Mouse (Mus musculus) stomach, embryonic 16.5 days (tissue): ENCODE measurements at regions not wholly inside any gene's neighbourhood (a gene's known extent, or its start where the extent isn't known, plus 50 kb on each side); places are given as distances from the start of the nearest gene placed in this dataset.

Experiments
- ATAC-seq: fragments of 200-750 bp; cut with Nextera tagmentation; 2 replicates; pipeline ENCODE4 v1.8.0; 2017; ENCODE audit warnings: moderate number of reproducible peaks, moderate TSS enrichment; ENCODE audit not compliant: insufficient read depth, low FRiP score
- H3K27ac ChIP-seq: fragments of 300-500 bp; sonication (generic); 2 replicates; pipeline ENCODE4 v1.5.1; 2014; ENCODE audit warnings: low read length
- H3K27me3 ChIP-seq: fragments of 300-500 bp; sonication (generic); 2 replicates; pipeline ENCODE4 v1.6.1; 2014; ENCODE audit warnings: low read length, control low read depth, mixed read lengths; ENCODE audit not compliant: control insufficient read depth, insufficient read depth
- H3K36me3 ChIP-seq: fragments of 300-500 bp; sonication (generic); 2 replicates; pipeline ENCODE4 v1.6.1; 2014; ENCODE audit warnings: low read length; ENCODE audit not compliant: control insufficient read depth, insufficient read depth
- H3K4me1 ChIP-seq: fragments of 300-500 bp; sonication (generic); 2 replicates; pipeline ENCODE4 v1.6.1; 2014; ENCODE audit warnings: low read length, control low read depth, mixed read lengths; ENCODE audit not compliant: control insufficient read depth, insufficient read depth
- H3K4me2 ChIP-seq: fragments of 300-500 bp; sonication (generic); 2 replicates; pipeline ENCODE4 v1.6.1; 2014; ENCODE audit warnings: low read depth, low read length, mixed read lengths
- H3K4me3 ChIP-seq: fragments of 300-500 bp; sonication (generic); replicated peaks from 2 replicates; pipeline ENCODE4 v1.5.1; 2014; ENCODE audit warnings: mild to moderate bottlenecking, low read length
- H3K9ac ChIP-seq: fragments of 300-500 bp; sonication (generic); 2 replicates; pipeline ENCODE4 v1.6.1; 2014; ENCODE audit warnings: low read length
- H3K9me3 ChIP-seq: fragments of 300-500 bp; sonication (generic); replicated peaks from 2 replicates; pipeline ENCODE4 v1.6.1; 2016; ENCODE audit warnings: low read length, control low read depth; ENCODE audit not compliant: control insufficient read depth
- WGBS: fragments of 180-500 bp; shearing (Covaris S2); extraction: QIAGEN DNeasy Blood & Tissue Kit; methylation state at CpG from one replicate; pipeline ENCODE4 v1.1.7; 2014; 5-methylcytosine and 5-hydroxymethylcytosine counted together

DNA sequence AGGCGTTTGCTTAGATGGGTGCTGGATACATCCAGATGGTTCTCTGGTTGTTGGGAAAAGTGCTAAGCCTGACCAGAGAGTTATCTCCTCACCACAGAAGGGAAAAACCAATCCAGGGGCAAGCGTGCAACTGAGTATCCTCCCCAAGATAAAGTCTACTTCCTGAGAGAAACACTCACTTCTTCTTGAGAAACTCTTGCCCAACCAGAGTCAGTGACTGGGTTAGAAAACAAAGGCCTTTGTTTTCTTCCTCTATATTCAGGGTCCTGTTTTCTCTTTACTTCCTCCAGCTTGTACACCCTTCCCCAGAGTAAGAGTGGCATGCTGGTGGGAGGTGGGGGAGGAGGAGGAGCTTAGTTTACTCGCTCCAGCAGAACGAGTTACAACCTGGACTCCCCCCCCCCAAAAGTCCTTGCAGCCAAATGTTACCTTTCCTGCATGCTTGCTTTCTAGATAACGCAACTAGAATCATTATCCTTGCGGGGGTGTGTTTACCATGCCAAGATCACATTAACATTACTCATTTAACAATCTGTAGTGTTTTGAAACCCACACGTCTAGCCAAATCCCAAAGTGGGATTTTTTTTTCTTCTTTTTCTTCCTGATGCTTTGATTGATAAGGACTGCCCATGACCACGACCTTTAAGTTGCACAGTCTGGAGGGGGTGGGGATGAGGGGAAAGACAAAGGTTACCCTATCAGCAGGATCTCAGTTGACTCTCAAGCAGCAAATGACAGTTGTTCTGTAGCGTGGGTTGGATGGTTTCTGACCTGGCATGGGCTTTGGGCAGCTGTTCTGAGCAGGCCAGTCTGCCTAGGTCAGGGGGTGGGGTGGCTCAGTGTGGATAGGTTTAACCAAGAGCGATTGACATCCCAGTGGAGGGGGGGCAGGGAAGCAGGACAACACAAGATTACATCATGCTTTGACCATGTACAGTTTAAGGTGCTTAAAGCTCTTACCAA lies 147.4 kb upstream of the Ado start:
- Histone ChIP-seq H3K4me3 (no peak overlapping the region), H3K27me3 (no peaks in the 10 kb centered on the region), H3K4me2 (no peak overlapping the region), H3K9ac (no peak overlapping the region), H3K4me1 (no peaks in the 10 kb centered on the region), H3K27ac (peak overlapping the region; percentile 32; the same call in 1 of the 2 replicates), H3K9me3 (no peaks in the 10 kb centered on the region), H3K36me3 (no peaks in the 10 kb centered on the region)
- no peak for ATAC-seq
- WGBS: 38% methylated on average over 10 of the region's 10 CpGs

- no peak for ATAC-seq
- Histone ChIP-seq H3K9ac (no peak overlapping the region), H3K27me3 (no peaks in the 10 kb centered on the region), H3K4me1 (no peaks in the 10 kb centered on the region), H3K27ac (no peak overlapping the region), H3K9me3 (no peaks in the 10 kb centered on the region), H3K36me3 (no peaks in the 10 kb centered on the region), H3K4me3 (no peak overlapping the region), H3K4me2 (no peak overlapping the region)
- WGBS: 69% methylated on average over 4 of the region's 4 CpGs
Measured at GRCm38 (mm10) chr10:67694751-67695150, 146.0 kb upstream of the Ado start.

DNA sequence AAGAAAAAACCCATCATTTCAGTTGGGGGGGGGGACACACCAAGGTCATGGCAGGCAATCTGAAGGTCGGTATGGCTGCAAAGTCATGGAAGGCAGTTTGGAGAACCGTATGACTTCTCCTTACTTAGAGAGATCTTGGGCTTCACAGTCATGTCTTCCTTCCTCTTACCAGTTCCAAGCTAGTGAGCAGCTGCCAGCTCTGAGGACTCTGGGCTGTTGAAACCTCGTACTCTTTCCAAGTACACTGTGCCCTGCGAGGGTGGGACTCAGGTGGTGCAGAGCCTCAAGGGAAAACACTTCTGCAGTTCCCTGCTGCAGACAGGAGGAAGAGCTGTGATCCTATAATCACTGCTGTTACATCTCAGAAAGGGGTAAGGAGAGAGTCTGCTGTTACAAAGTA lies 144.8 kb upstream of the Ado start:
- H3K27me3 ChIP-seq: no peaks in the 10 kb centered on the region
- H3K4me3 ChIP-seq: no peak overlapping the region
- no peaks in the 10 kb centered on the region for H3K9me3 ChIP-seq
- H3K36me3 ChIP-seq: no peaks in the 10 kb centered on the region
- no peak for ATAC-seq
- no peak overlapping the region for H3K4me2 ChIP-seq
- H3K27ac ChIP-seq: no peak overlapping the region
- H3K4me1 ChIP-seq: no peaks in the 10 kb centered on the region
- no peak overlapping the region for H3K9ac ChIP-seq
- WGBS: 72% methylated on average over 4 of the region's 4 CpGs

- Histone ChIP-seq H3K4me1 (no peaks in the 10 kb centered on the region), H3K4me2 (no peak overlapping the region), H3K9me3 (no peaks in the 10 kb centered on the region), H3K27me3 (no peaks in the 10 kb centered on the region), H3K9ac (no peak overlapping the region), H3K27ac (no peak overlapping the region), H3K36me3 (no peaks in the 10 kb centered on the region), H3K4me3 (no peak overlapping the region)
- 88% methylated on average over 15 of the region's 15 CpGs for WGBS
- ATAC-seq: no peak
Measured at GRCm38 (mm10) chr10:67689944-67690670, 141.4 kb upstream of the Ado start.

DNA sequence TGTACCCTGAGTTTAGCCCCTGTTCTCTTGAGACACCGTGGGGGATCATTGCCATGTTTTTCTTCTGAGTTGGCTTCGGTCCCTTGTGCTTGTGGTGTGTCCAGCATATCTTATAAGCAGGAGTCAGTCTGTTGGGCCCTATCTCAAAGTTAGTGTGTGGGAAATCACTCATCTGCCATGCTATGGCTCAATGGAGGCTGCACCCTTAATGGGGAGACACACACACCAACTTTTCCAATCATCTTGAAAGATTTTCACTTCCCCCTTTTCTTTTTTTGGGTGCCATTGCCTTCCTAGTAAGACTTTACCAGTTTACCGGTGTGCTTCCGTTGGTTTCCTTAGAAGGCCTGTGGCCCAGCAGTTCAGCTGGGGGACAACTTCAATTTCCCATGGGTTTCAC lies 130.6 kb upstream of the Ado start:
- no peak overlapping the region for H3K27ac ChIP-seq
- no peaks in the 10 kb centered on the region for H3K36me3 ChIP-seq
- no peak overlapping the region for H3K4me2 ChIP-seq
- no peaks in the 10 kb centered on the region for H3K27me3 ChIP-seq
- WGBS: 89% methylated on average over 4 of the region's 4 CpGs
- no peak for ATAC-seq
- H3K4me3 ChIP-seq: no peak overlapping the region
- H3K9me3 ChIP-seq: no peaks in the 10 kb centered on the region
- H3K9ac ChIP-seq: no peak overlapping the region
- no peaks in the 10 kb centered on the region for H3K4me1 ChIP-seq

DNA sequence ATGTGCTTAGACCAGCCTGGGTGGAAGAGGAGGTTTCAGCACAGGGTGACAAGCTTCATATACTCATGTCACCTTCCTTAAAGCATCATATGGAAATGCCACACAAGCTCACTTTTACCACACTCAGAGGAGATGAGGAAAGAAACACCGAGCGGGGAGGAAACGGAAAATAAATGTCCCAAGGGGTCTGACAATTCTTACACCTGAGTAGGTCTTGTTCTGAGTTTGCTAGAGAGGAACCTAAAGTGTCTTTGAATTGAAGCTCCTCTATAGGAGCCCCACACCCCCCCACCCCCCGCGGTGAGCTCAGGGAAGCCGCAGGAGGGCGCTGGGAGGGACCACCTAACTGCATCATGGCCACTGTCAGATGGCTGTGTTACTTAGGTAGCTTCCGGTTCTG lies 124.7 kb upstream of the Ado start:
- ATAC-seq: no peak
- no peaks in the 10 kb centered on the region for H3K27me3 ChIP-seq
- H3K4me3 ChIP-seq: no peak overlapping the region
- H3K9me3 ChIP-seq: no peaks in the 10 kb centered on the region
- no peaks in the 10 kb centered on the region for H3K36me3 ChIP-seq
- H3K4me1 ChIP-seq: peaks cover 3% of the 10 kb centered on the region
- 84% methylated on average over 8 of the region's 8 CpGs for WGBS
- H3K4me2 ChIP-seq: no peak overlapping the region
- H3K9ac ChIP-seq: no peak overlapping the region
- no peak overlapping the region for H3K27ac ChIP-seq

DNA sequence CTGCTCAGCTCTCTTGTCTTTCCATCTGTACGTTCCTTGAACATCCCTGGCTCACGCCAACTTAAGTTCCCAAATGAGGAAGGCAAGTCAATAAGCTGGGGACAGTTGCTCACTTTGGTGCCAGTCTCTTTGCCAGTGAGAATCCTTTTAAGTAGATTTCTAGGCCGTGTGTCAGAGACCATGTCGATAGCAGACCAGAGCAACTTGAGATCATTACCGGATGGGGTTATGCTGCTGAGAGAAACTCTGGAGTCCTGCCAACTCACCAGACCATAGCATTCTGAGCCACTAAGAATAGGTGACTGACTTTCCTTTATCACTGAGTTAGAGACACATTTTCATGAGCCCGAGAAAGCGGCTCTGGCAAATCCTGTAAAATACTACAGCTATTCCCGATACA lies 123.5 kb upstream of the Ado start:
- whole genome bisulfite sequencing: 63% methylated on average over 8 of the region's 8 CpGs

GRCm38 (mm10) chr10:67669066-67669465 lies 120.3 kb upstream of the Ado start:
- Histone ChIP-seq H3K27me3 (no peaks in the 10 kb centered on the region), H3K36me3 (no peaks in the 10 kb centered on the region), H3K9ac (no peak overlapping the region), H3K4me3 (no peak overlapping the region), H3K9me3 (no peaks in the 10 kb centered on the region), H3K27ac (no peak overlapping the region), H3K4me1 (peaks cover 3% of the 10 kb centered on the region), H3K4me2 (no peak overlapping the region)
- no peak for ATAC-seq
- 84% methylated on average over 2 of the region's 2 CpGs for WGBS

More for the DNA sequence above, 123.5 kb upstream of the Ado start:
- ATAC-seq: no peak
- peaks cover 3% of the 10 kb centered on the region for H3K4me1 ChIP-seq
- H3K27ac ChIP-seq: no peak overlapping the region; the same call in 1 of the 2 replicates
- H3K9me3 ChIP-seq: no peaks in the 10 kb centered on the region
- H3K4me2 ChIP-seq: no peak overlapping the region
- no peak overlapping the region for H3K4me3 ChIP-seq
- no peak overlapping the region for H3K9ac ChIP-seq
- H3K27me3 ChIP-seq: no peaks in the 10 kb centered on the region
- no peaks in the 10 kb centered on the region for H3K36me3 ChIP-seq

- Histone ChIP-seq H3K27ac (no peak overlapping the region), H3K36me3 (no peaks in the 10 kb centered on the region), H3K9me3 (no peaks in the 10 kb centered on the region), H3K27me3 (no peaks in the 10 kb centered on the region), H3K4me2 (no peak overlapping the region), H3K9ac (no peak overlapping the region), H3K4me1 (no peaks in the 10 kb centered on the region), H3K4me3 (no peak overlapping the region)
- WGBS: 68% methylated on average over 3 of the region's 3 CpGs
- no peak for ATAC-seq
Measured at GRCm38 (mm10) chr10:67663028-67663427, 114.3 kb upstream of the Ado start.
